Mouse (Mus musculus) myocyte (in vitro differentiated cells): ENCODE results near the gene Mus81.

Experiments used
- MAX ChIP-seq: IDR thresholded peaks from one replicate; pipeline ENCODE4 v1.6.1; 2011; ENCODE audit warnings: low read depth, mild to moderate bottlenecking, control low read depth
- MYOG ChIP-seq, 3 experiments: IDR thresholded peaks; one replicate each; pipeline ENCODE4 v1.6.1; 2011; ENCODE audit warnings: control low read depth in 2 of 3, low read depth in 2 of 3, mild to moderate bottlenecking in 2 of 3; ENCODE audit not compliant: insufficient read length in 2 of 3, control insufficient read depth in 1 of 3, insufficient read depth in 1 of 3
- POLR2A ChIP-seq: IDR thresholded peaks from one replicate; pipeline ENCODE4 v1.6.1; 2011; ENCODE audit warnings: low read depth, mild to moderate bottlenecking, control low read depth, moderate library complexity; ENCODE audit not compliant: insufficient read length

DNA sequence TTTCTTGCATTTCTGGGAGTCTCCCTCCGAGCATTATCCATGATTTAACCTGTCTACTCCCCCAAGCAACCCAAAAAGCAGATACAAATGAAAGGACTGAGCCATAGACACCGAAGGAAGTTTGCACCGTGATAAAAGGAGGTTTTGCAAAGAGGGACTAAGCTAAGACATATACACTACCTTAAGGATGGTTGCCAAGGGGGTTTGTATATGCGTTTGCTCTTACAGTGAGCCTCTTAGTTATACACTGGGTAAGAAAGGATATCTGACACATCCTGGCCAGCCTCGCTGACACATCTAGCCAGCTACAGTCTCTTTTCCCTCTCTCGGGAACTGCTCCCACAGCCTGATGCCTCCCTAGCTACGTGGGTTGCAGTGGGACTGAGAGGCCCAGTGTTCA, 54.3 kb downstream of the Mus81 start:
- TF ChIP-seq MYOG (IDR thresholded peaks at IDR 0.05; ENCODE audit: control insufficient read depth in 1 of 3, insufficient read depth in 1 of 3, insufficient read length in 2 of 3, low read depth in 2 of 3) (no peak), POLR2A (no peak), MAX (no peak)
